Mouse (Mus musculus): Measurements from ENCODE around the gene Prkn.

DNA sequence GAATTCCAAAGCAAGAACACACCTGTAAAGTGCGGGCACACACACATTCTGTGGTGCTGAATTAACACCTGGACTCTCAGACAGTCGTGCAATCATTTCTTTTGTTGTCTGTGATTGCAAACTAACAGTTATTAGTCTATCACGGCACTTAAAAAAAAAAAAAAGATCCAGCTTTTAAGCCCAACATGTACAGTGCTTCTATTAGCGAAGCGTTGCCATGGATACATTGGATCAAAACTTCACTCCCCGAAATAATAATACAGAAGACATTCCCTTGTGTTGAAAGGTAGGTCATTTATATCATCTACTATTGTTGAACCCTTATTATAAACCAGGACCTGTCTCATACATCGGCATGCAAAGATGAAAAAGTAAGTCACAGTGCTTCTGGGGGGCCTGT, 1060.1 kb downstream of the Prkn start:
- no peak for TF ChIP-seq POLR2A (IDR thresholded peaks at IDR 0.05; ENCODE audit: insufficient read depth, low read depth, low read length)
- no peak for TF ChIP-seq CTCF (IDR thresholded peaks at IDR 0.05)
- TF ChIP-seq EP300 (IDR thresholded peaks at IDR 0.05; ENCODE audit: insufficient read depth, low read depth, low read length): no peak
